Mouse (Mus musculus) lung, embryonic 16.5 days (tissue): ENCODE results near the gene St8sia1. TPM values are rescaled to one million over a fixed set of nuclear protein-coding genes. Genes with fewer than 3 reads are reported as not detected.

Experiments used
- ATAC-seq: fragments of 200-750 bp; cut with Nextera tagmentation; 2 replicates; pipeline ENCODE4 v1.8.0; 2017; ENCODE audit warnings: low read depth, mild to moderate bottlenecking, moderate library complexity
- H3K27ac ChIP-seq: fragments of 300-500 bp; sonication (generic); 2 replicates; pipeline ENCODE4 v1.5.1; 2014; ENCODE audit warnings: mild to moderate bottlenecking, control low read depth, low read length
- H3K27me3 ChIP-seq: fragments of 300-500 bp; sonication (generic); 2 replicates; pipeline ENCODE4 v1.6.1; 2014; ENCODE audit warnings: low read depth, low read length, mixed read lengths; ENCODE audit not compliant: control insufficient read depth, insufficient read depth
- H3K36me3 ChIP-seq: fragments of 300-500 bp; sonication (generic); 2 replicates; pipeline ENCODE4 v1.6.1; 2014; ENCODE audit warnings: low read length; ENCODE audit not compliant: control insufficient read depth, insufficient read depth
- H3K4me1 ChIP-seq: fragments of 300-500 bp; sonication (generic); replicated peaks from 2 replicates; pipeline ENCODE4 v1.6.1; 2014; ENCODE audit warnings: low read length, mixed read lengths; ENCODE audit not compliant: control insufficient read depth, insufficient read depth
- H3K4me2 ChIP-seq: fragments of 300-500 bp; sonication (generic); 2 replicates; pipeline ENCODE4 v1.6.1; 2014; ENCODE audit warnings: low read depth, low read length, control low read depth
- H3K4me3 ChIP-seq: fragments of 300-500 bp; sonication (generic); 2 replicates; pipeline ENCODE4 v1.5.1; 2014; ENCODE audit warnings: mild to moderate bottlenecking, low read length, control low read depth
- H3K9ac ChIP-seq: fragments of 300-500 bp; sonication (generic); 2 replicates; pipeline ENCODE4 v1.6.1; 2014; ENCODE audit warnings: low read length, control low read depth
- H3K9me3 ChIP-seq: fragments of 300-500 bp; sonication (generic); 2 replicates; pipeline ENCODE4 v1.6.1; 2016; ENCODE audit warnings: low read length; ENCODE audit not compliant: control insufficient read depth
- WGBS: fragments of 180-500 bp; shearing (Covaris S2); extraction: QIAGEN DNeasy Blood & Tissue Kit; methylation state at CpG from one replicate; pipeline ENCODE4 v1.1.7; 2014; 5-methylcytosine and 5-hydroxymethylcytosine counted together
- polyA plus RNA-seq: library from polyadenylated mRNA; unstranded; fragments of >200 nt; fragmentation: Nextera tagmentation; extraction: Ambion mirVana; gene quantifications from 2 replicates; pipeline ENCODE4 v1.2.1, GENCODE M21; 2015

Gene St8sia1
- polyA plus RNA-seq, 1 experiment from 2014 or later = 0.30 TPM

- H3K27me3 ChIP-seq = no peaks in the 10 kb centered on the region
- H3K4me1 ChIP-seq = peaks cover 5% of the 10 kb centered on the region
- H3K27ac ChIP-seq = no peak overlapping the region
- no peak for ATAC-seq
- no peak overlapping the region for H3K9ac ChIP-seq
- no peaks in the 10 kb centered on the region for H3K9me3 ChIP-seq
- 82% methylated on average over 6 of the region's 6 CpGs for WGBS
- H3K4me3 ChIP-seq = no peak overlapping the region
- no peak overlapping the region for H3K4me2 ChIP-seq
- H3K36me3 ChIP-seq = no peaks in the 10 kb centered on the region
Measured at GRCm38 (mm10) chr6:142865199-142865598, 99.1 kb downstream of the St8sia1 start.

- no peak overlapping the region for H3K27ac ChIP-seq
- ATAC-seq = no peak
- H3K9me3 ChIP-seq = no peaks in the 10 kb centered on the region
- H3K9ac ChIP-seq = no peak overlapping the region
- peaks cover 5% of the 10 kb centered on the region for H3K4me1 ChIP-seq
- no peaks in the 10 kb centered on the region for H3K27me3 ChIP-seq
- H3K4me3 ChIP-seq = no peak overlapping the region
- H3K36me3 ChIP-seq = no peaks in the 10 kb centered on the region
- H3K4me2 ChIP-seq = no peak overlapping the region
- 90% methylated on average over 4 of the region's 4 CpGs for WGBS
Measured at GRCm38 (mm10) chr6:142863881-142864280, 100.4 kb downstream of the St8sia1 start.

DNA sequence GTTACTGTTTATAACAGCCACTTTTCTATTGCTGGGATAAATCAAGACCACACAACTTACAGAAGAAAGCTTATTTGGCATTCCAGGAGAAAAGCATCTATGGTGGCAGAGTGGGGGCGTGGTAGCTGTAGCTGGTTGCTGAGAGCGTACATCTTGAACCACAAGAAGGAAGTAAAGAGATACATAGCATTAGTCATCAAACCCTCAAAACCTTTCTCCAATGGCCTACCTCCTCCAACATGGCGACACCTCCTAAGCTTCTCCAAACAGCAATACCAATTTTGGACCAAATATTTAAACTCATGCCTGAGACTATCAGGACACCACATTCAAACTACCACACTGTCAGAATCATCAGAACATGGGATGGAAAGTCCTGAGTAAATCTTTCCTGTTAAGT lies 102.0 kb downstream of the St8sia1 start:
- Histone ChIP-seq H3K4me2 (no peak overlapping the region), H3K36me3 (no peaks in the 10 kb centered on the region), H3K27ac (no peak overlapping the region), H3K4me1 (no peaks in the 10 kb centered on the region; the same call in 1 of the 2 replicates), H3K4me3 (no peak overlapping the region), H3K9ac (no peak overlapping the region), H3K9me3 (no peaks in the 10 kb centered on the region), H3K27me3 (no peaks in the 10 kb centered on the region)
- ATAC-seq = no peak
- 91% methylated on average over 3 of the region's 3 CpGs for WGBS

- no peak overlapping the region for H3K4me3 ChIP-seq
- H3K4me2 ChIP-seq = no peak overlapping the region
- H3K27me3 ChIP-seq = no peaks in the 10 kb centered on the region
- no peak overlapping the region for H3K9ac ChIP-seq
- WGBS = 93% methylated on average over 1 of the region's 1 CpGs
- H3K27ac ChIP-seq = no peak overlapping the region
- no peaks in the 10 kb centered on the region for H3K9me3 ChIP-seq
- ATAC-seq = no peak
- H3K36me3 ChIP-seq = no peaks in the 10 kb centered on the region
- H3K4me1 ChIP-seq = no peaks in the 10 kb centered on the region
Measured at GRCm38 (mm10) chr6:142860396-142860795, 103.9 kb downstream of the St8sia1 start.

DNA sequence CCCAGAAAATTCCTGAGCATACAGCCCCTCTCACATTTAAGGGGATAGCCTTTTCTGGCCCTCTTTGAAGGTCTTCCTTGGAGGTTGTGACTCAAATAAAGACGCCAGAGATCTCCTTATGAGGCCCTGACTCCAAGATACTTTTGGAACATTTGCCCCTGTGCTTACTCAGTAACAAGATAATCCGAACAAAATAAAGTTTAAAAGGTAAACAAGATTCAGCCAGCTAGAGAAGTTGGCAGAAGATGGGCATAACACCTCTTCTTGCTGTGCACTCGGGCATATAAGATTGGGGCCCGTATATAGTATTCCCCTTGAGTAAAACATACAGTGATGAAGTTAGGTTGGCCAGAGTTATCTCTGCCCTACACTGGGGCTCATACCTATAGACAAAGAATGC lies 104.3 kb downstream of the St8sia1 start:
- no peak for ATAC-seq
- H3K4me3 ChIP-seq = no peak overlapping the region
- H3K4me1 ChIP-seq = no peaks in the 10 kb centered on the region
- no peak overlapping the region for H3K9ac ChIP-seq
- H3K36me3 ChIP-seq = no peaks in the 10 kb centered on the region
- H3K27me3 ChIP-seq = no peaks in the 10 kb centered on the region
- H3K9me3 ChIP-seq = no peaks in the 10 kb centered on the region
- WGBS = 81% methylated on average over 4 of the region's 4 CpGs
- H3K4me2 ChIP-seq = no peak overlapping the region
- H3K27ac ChIP-seq = no peak overlapping the region

DNA sequence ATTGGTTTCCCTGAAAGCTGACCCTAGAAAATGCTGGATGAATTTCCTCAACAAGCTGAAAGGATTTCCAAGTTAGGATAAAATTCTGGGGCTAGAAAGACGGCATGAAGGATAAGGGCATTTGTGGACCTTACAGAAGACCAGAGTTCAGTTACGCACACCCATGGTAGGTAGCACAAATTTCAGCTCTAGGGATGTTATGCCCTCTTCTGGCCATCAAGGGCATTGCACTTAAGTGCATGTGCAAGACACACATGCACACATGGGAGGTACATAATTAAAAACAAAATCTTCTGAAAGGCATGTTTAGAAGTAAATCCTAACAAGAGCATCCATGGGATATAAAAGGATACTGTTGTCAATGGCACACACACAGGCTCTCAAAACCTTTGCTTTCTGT lies 105.3 kb downstream of the St8sia1 start:
- no peaks in the 10 kb centered on the region for H3K4me1 ChIP-seq
- H3K9me3 ChIP-seq = no peaks in the 10 kb centered on the region
- 96% methylated on average over 2 of the region's 2 CpGs for WGBS
- no peaks in the 10 kb centered on the region for H3K27me3 ChIP-seq
- H3K27ac ChIP-seq = no peak overlapping the region
- H3K4me2 ChIP-seq = no peak overlapping the region
- no peak overlapping the region for H3K9ac ChIP-seq
- H3K36me3 ChIP-seq = no peaks in the 10 kb centered on the region
- no peak overlapping the region for H3K4me3 ChIP-seq
- no peak for ATAC-seq

- ATAC-seq = no peak
- H3K36me3 ChIP-seq = no peaks in the 10 kb centered on the region
- 60% methylated on average over 3 of the region's 3 CpGs for WGBS
Measured at GRCm38 (mm10) chr6:142856258-142856874, 107.9 kb downstream of the St8sia1 start.

DNA sequence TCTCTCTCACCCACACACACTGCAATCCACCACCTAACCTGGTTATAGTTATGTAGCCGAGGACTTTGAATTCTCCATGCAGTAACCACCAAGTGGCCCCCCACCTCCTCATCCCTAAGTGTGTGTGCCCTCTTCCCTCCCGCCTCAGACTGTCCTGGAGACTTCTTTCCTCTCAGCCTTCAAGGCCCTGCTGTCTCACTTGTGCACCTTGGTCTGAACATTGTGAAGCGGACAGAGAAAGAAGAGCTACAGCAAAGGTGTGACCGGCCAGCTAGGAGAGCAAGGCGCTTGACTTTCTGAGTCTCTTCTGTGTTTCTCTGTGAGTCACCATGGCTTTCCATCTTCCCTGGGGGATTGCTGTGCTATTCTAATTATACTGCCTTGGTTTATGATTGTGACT lies 108.5 kb downstream of the St8sia1 start:
- H3K27ac ChIP-seq = no peak overlapping the region
- WGBS = 85% methylated on average over 5 of the region's 5 CpGs
- no peaks in the 10 kb centered on the region for H3K36me3 ChIP-seq
- H3K9me3 ChIP-seq = no peaks in the 10 kb centered on the region
- no peak overlapping the region for H3K4me3 ChIP-seq
- no peak overlapping the region for H3K4me2 ChIP-seq
- no peak for ATAC-seq
- no peak overlapping the region for H3K9ac ChIP-seq
- H3K27me3 ChIP-seq = no peaks in the 10 kb centered on the region
- H3K4me1 ChIP-seq = no peaks in the 10 kb centered on the region

More at GRCm38 (mm10) chr6:142856258-142856874, 107.9 kb downstream of the St8sia1 start:
- Histone ChIP-seq H3K4me1 (no peaks in the 10 kb centered on the region), H3K9ac (no peak overlapping the region), H3K9me3 (no peaks in the 10 kb centered on the region), H3K4me2 (no peak overlapping the region), H3K4me3 (no peak overlapping the region), H3K27ac (no peak overlapping the region), H3K27me3 (no peaks in the 10 kb centered on the region)

- no peaks in the 10 kb centered on the region for H3K9me3 ChIP-seq
- H3K36me3 ChIP-seq = no peaks in the 10 kb centered on the region
- no peak overlapping the region for H3K27ac ChIP-seq
- H3K4me1 ChIP-seq = no peaks in the 10 kb centered on the region
- no peaks in the 10 kb centered on the region for H3K27me3 ChIP-seq
- WGBS = 77% methylated on average over 6 of the region's 6 CpGs
- no peak for ATAC-seq
- H3K4me3 ChIP-seq = no peak overlapping the region
- H3K4me2 ChIP-seq = no peak overlapping the region
- H3K9ac ChIP-seq = no peak overlapping the region
Measured at GRCm38 (mm10) chr6:142852419-142853377, 111.6 kb downstream of the St8sia1 start.
